Mouse (Mus musculus) bone marrow, adult 2 months (tissue): ENCODE measurements around the gene Abcg4.
A peak's percentile ranks its signal among the peaks of the same experiment; 100 is the strongest.

ENCODE experiments used
- CTCF ChIP-seq: fragments of 200-500 bp; IDR thresholded peaks from 2 replicates; pipeline ENCODE4 v1.5.1; 2011; ENCODE audit warnings: low read length, control low read depth; ENCODE audit not compliant: control insufficient read depth, insufficient read depth
- POLR2A ChIP-seq: fragments of 200-500 bp; IDR thresholded peaks from 2 replicates; pipeline ENCODE4 v1.6.1; 2011; ENCODE audit warnings: low read depth, mild to moderate bottlenecking, control low read depth, low read length, borderline replicate concordance; ENCODE audit not compliant: control insufficient read depth

DNA sequence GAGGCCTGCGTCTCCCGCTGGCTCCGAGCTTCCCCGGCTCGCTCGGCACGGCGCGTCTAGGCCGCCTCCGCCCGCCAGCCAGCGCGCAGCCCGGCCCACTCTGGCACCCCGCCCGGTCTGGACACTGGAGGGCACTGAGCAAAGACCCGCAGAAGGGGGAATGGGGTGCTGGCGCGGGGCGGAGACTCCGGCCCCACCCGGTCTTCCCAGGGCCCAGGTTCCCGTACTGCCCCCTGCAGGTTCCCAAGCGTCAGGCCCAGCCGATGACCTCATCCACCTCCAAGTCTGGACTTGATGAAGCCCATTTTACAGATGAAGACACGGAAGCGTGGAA lies 20.4 kb downstream of the Abcg4 start:
- peak; percentile 62; the same call in 1 of the 2 replicates for TF ChIP-seq POLR2A
- peak; percentile 81 for TF ChIP-seq CTCF
